Mouse (Mus musculus): ENCODE results near the gene Podn. TPM values are rescaled to one million over a fixed set of nuclear protein-coding genes. Genes with fewer than 3 reads are reported as not detected.

The Podn gene
- total and polyA plus RNA-seq, 3 experiments: 0.04 TPM; not detected in 2

DNA sequence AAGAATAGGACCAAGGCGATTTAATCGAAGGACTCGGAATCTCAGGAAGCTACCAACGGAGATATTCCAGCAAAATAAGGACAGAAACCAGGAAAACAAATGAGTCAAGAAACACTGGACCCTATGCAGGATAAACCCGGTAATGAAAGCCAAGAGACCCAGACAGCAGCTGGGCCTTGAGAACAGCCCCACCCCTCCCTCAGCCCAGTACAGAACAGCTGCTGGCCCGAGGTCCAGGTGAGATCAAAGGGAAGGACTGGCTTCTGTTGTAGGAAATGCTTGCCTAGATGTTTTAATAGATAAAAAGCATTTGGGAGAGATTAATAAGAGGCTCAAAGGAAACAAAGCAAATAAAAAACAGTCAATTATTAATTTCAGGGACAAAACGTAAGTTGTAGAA, 121.2 kb downstream of the Podn start:
- Histone ChIP-seq H3K4me1 (ENCODE audit: control insufficient read depth in 1 of 2, insufficient read depth in 2 of 2, low read length in 2 of 2) (no peaks in the 10 kb centered on the region), H3K4me3 (ENCODE audit: control insufficient read depth in 1 of 2, insufficient read depth in 1 of 2, low read depth in 2 of 2, low read length in 2 of 2) (no peak overlapping the region), H3K9me3 (replicated peaks; ENCODE audit: insufficient read depth, low read length) (no peaks in the 10 kb centered on the region), H3K79me2 (ENCODE audit: control insufficient read depth, insufficient read depth, low read length, poor library complexity) (no peaks in the 10 kb centered on the region), H3K9ac (ENCODE audit: control insufficient read depth, low read depth, low read length, poor library complexity, severe bottlenecking) (no peak overlapping the region), H3K36me3 (ENCODE audit: control insufficient read depth in 1 of 2, insufficient read depth in 2 of 2, low read length in 2 of 2) (no peaks in the 10 kb centered on the region), H3K27me3 (ENCODE audit: control insufficient read depth in 1 of 2, insufficient read depth in 2 of 2, low read length in 2 of 2) (peaks cover 1 to 2% of the 10 kb centered on the region in 2 experiments), H3K27ac (ENCODE audit: control insufficient read depth, low read depth, low read length) (no peak overlapping the region)
- no peak for DNase-seq (ENCODE audit: low read depth, low spot score)
- TF ChIP-seq TBP (IDR thresholded peaks at IDR 0.05; ENCODE audit: low read depth, low read length): no peak
- TF ChIP-seq KAT2A (conservative IDR thresholded peaks at IDR 0.05; ENCODE audit: low read depth, low read length): no peak
- TF ChIP-seq ETS1 (IDR thresholded peaks at IDR 0.05; ENCODE audit: low read depth, low read length): no peak
- no peak for TF ChIP-seq GABPA (IDR thresholded peaks at IDR 0.05; ENCODE audit: low read depth, low read length)
- no peak for TF ChIP-seq CHD2 (IDR thresholded peaks at IDR 0.05; ENCODE audit: low read length)
- no peak for TF ChIP-seq SIN3A (IDR thresholded peaks at IDR 0.05; ENCODE audit: low read length)
- TF ChIP-seq ZC3H11A (IDR thresholded peaks at IDR 0.05; ENCODE audit: low read depth, low read length): no peak
- TF ChIP-seq E2F4 (IDR thresholded peaks at IDR 0.05; ENCODE audit: borderline replicate concordance, low read depth, low read length): no peak
- TF ChIP-seq SMC3 (IDR thresholded peaks at IDR 0.05; ENCODE audit: low read depth, low read length): no peak
- no peak for TF ChIP-seq RCOR1 (IDR thresholded peaks at IDR 0.05; ENCODE audit: low read depth, low read length)
- no peak for TF ChIP-seq POLR2AphosphoS2 (IDR thresholded peaks at IDR 0.05; ENCODE audit: low read length)
- TF ChIP-seq MAFK (IDR thresholded peaks at IDR 0.05; ENCODE audit: borderline replicate concordance, low read depth, low read length): no peak
- TF ChIP-seq MYC (IDR thresholded peaks at IDR 0.05; ENCODE audit: low read depth, low read length): no peak
- TF ChIP-seq MAZ (IDR thresholded peaks at IDR 0.05; ENCODE audit: low read depth, low read length): no peak
- no peak for TF ChIP-seq POLR2A (IDR thresholded peaks at IDR 0.05; ENCODE audit: control insufficient read depth in 1 of 2, insufficient read depth in 1 of 2, low read depth in 1 of 2, low read length in 2 of 2, poor library complexity in 1 of 2)
- no peak for TF ChIP-seq CTCF (IDR thresholded peaks at IDR 0.05 in 2 of 3, conservative IDR thresholded peaks at IDR 0.05 in 1 of 3; ENCODE audit: control insufficient read depth in 1 of 3, insufficient read depth in 1 of 3, low read depth in 2 of 3, low read length in 3 of 3, poor library complexity in 1 of 3, severe bottlenecking in 1 of 3)
- no peak for TF ChIP-seq GATA1 (IDR thresholded peaks at IDR 0.05; ENCODE audit: low read depth, low read length)
- no peak for TF ChIP-seq ZKSCAN1 (IDR thresholded peaks at IDR 0.05; ENCODE audit: low read depth, low read length)

DNA sequence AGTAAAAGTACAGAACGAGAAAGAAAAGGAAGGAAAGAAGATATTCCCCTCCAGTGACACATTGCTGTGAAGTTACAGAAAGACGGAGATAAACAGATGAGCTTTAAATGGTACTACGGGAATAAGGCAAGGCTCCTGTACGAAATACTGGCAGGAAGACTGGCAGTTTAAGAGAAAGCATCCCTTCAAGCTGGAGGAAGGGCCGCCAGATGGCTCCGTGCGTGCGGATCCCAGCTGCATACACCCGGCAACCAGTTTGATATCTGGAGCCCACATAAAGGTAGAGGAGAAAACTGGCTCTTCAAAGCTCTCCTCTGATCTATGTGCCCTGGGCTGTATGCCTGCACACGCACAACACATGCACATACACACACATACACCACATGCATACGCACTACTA, 121.7 kb downstream of the Podn start:
- TF ChIP-seq MAFK (IDR thresholded peaks at IDR 0.05; ENCODE audit: borderline replicate concordance, low read depth, low read length): no peak
- TF ChIP-seq EP300 (IDR thresholded peaks at IDR 0.05; ENCODE audit: low read depth in 1 of 2, low read length in 2 of 2): no peak
- TF ChIP-seq ZC3H11A (IDR thresholded peaks at IDR 0.05; ENCODE audit: low read depth, low read length): no peak
- TF ChIP-seq POLR2AphosphoS2 (IDR thresholded peaks at IDR 0.05; ENCODE audit: low read length): no peak
- TF ChIP-seq GABPA (IDR thresholded peaks at IDR 0.05; ENCODE audit: low read depth, low read length): no peak
- TF ChIP-seq MYB (IDR thresholded peaks at IDR 0.05; ENCODE audit: low read depth, low read length): no peak
- TF ChIP-seq JUND (IDR thresholded peaks at IDR 0.05; ENCODE audit: low read depth, low read length): no peak
- no peak for TF ChIP-seq RCOR1 (IDR thresholded peaks at IDR 0.05; ENCODE audit: low read depth, low read length)
- no peak for TF ChIP-seq TAL1 (IDR thresholded peaks at IDR 0.05; ENCODE audit: low read length)
- TF ChIP-seq CHD2 (IDR thresholded peaks at IDR 0.05; ENCODE audit: low read length): no peak
- TF ChIP-seq ETS1 (IDR thresholded peaks at IDR 0.05; ENCODE audit: low read depth, low read length): no peak
- TF ChIP-seq E2F4 (IDR thresholded peaks at IDR 0.05; ENCODE audit: borderline replicate concordance, low read depth, low read length): no peak
- no peak for TF ChIP-seq TBP (IDR thresholded peaks at IDR 0.05; ENCODE audit: low read depth, low read length)
- TF ChIP-seq ZKSCAN1 (IDR thresholded peaks at IDR 0.05; ENCODE audit: low read depth, low read length): no peak
- no peaks in the 10 kb centered on the region for H3K79me2 ChIP-seq (ENCODE audit: control insufficient read depth, insufficient read depth, low read length, poor library complexity)
- H3K27ac ChIP-seq (ENCODE audit: control insufficient read depth, low read depth, low read length): no peak overlapping the region
- no peaks in the 10 kb centered on the region for H3K4me1 ChIP-seq (ENCODE audit: control insufficient read depth in 1 of 2, insufficient read depth in 2 of 2, low read length in 2 of 2)
- no peak overlapping the region for H3K4me3 ChIP-seq (ENCODE audit: control insufficient read depth in 1 of 2, insufficient read depth in 1 of 2, low read depth in 2 of 2, low read length in 2 of 2)
- no peak overlapping the region for H3K9ac ChIP-seq (ENCODE audit: control insufficient read depth, low read depth, low read length, poor library complexity, severe bottlenecking)
- H3K9me3 ChIP-seq (replicated peaks; ENCODE audit: insufficient read depth, low read length): no peaks in the 10 kb centered on the region
- peaks cover 1 to 2% of the 10 kb centered on the region in 2 experiments for H3K27me3 ChIP-seq (ENCODE audit: control insufficient read depth in 1 of 2, insufficient read depth in 2 of 2, low read length in 2 of 2)
- DNase-seq (ENCODE audit: low read depth, low spot score): no peak
- H3K36me3 ChIP-seq (ENCODE audit: control insufficient read depth in 1 of 2, insufficient read depth in 2 of 2, low read length in 2 of 2): no peaks in the 10 kb centered on the region

Data from MEL (cell line).